19 mouse cellular contexts compared by ENCODE assay signal in the genomic region with DNA sequence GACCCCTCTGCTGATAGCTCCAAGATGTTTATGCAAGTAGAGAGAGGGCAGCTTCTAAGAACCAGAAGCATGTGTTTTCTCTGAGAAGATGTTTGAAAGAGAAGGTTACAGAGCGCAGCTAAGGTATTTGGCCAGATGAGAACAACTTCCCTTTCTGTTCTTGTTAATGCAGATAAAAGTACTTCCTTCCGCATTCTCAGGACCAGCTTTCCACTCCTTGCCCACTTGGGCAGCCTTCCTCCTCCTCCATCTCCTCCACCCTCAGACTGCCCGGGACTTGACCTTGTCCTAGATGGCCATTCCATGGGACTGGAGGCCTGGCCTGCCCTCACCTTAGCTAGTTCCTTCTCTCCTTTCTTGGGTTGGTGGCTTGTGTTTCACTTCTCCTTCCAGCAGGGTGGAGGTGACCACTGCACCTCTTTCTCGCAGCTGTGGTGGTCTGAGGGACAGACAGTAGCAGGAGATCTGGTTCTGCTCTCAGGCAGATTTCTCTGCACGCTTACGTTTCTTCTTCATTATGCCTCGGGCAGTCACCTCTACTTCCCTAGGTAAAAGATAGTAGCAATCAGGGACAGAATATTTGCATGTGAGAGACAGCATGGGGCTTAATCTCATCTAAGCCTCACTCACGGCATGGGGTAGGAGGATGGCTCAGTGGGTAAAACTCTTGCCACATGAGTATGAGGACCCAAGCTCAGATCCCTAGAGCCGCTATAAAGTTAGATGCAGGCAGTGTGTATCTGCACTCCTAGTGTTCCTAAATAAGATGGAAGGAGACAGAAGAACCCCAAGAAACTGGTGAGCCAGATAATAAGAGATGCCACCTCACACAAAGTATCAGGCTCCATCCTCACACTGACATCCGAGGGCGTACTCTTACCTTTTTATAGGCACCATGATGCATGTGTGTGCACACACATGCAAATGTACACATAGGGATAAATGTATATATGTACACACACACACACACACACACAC. TPM values are rescaled to one million over a fixed set of nuclear protein-coding genes. Genes with fewer than 3 reads are reported as not detected.
DNase-seq lines count a peak whose midpoint lies in the region; ATAC-seq and TF ChIP-seq lines count a peak whose summit lies in the region.
"Had no signal": no experiment of that assay in that cellular context is flagged by ENCODE, and none has a peak within 500 bp of the region (broad histone marks: within the 10 kb centered on the region; RNA-seq: fewer than 3 reads in every experiment).

No protein-coding gene starts in this region.

- peak; percentile 15; the same call in 1 of the 2 replicates for TF ChIP-seq EP300 in lung, postnatal 0 days (IDR thresholded peaks at IDR 0.05)

- H3K9ac ChIP-seq in lung, postnatal 0 days (replicated peaks; ENCODE audit: low read depth), result no peak overlapping the region
- H3K9ac ChIP-seq: liver, embryonic 13.5 days; neural tube, embryonic 15.5 days had no signal

- no peaks in the 10 kb centered on the region for H3K27me3 ChIP-seq in lung, postnatal 0 days (replicated peaks; ENCODE audit: insufficient read depth, low read length)
- H3K27me3 ChIP-seq in splenic B cell, adult 2 months (ENCODE audit: control insufficient read depth, insufficient read depth, low read length, poor library complexity, severe bottlenecking), result no peaks in the 10 kb centered on the region
- H3K27me3 ChIP-seq in forebrain, embryonic 10.5 days (ENCODE audit: poor library complexity, severe bottlenecking), result peaks cover 41% of the 10 kb centered on the region
- H3K27me3 ChIP-seq: liver, embryonic 13.5 days had no signal

- H3K4me1 ChIP-seq in lung, postnatal 0 days (ENCODE audit: insufficient read depth, low read depth, low read length), result no peaks in the 10 kb centered on the region
- peaks cover 40% of the 10 kb centered on the region for H3K4me1 ChIP-seq in forebrain, embryonic 10.5 days

- 77% methylated on average over 11 of the region's 11 CpGs for WGBS in lung, postnatal 0 days
- 75% methylated on average over 11 of the region's 11 CpGs for WGBS in forebrain, embryonic 10.5 days

- no peaks in the 10 kb centered on the region for H3K9me3 ChIP-seq in lung, postnatal 0 days (ENCODE audit: low read length)
- no peaks in the 10 kb centered on the region for H3K9me3 ChIP-seq in forebrain, embryonic 10.5 days
- H3K9me3 ChIP-seq: liver, embryonic 13.5 days; neural tube, embryonic 15.5 days had no signal

- ATAC-seq in lung, postnatal 0 days, result peak; percentile 46; the same call in 1 of the 2 replicates
- peak; percentile 77 for ATAC-seq in granulocyte monocyte progenitor cell, adult 5-6 weeks (replicated peaks; ENCODE audit: poor library complexity, severe bottlenecking)
- ATAC-seq in megakaryocyte-erythroid progenitor cell, adult 5-6 weeks (replicated peaks; ENCODE audit: low FRiP score, low TSS enrichment, poor library complexity, severe bottlenecking), result 0 out of 2 replicates have a peak, but pooled peaks have one; percentile 24
- ATAC-seq: forebrain, embryonic 14.5 days; hindbrain, embryonic 16.5 days had no signal

- H3K27ac ChIP-seq in lung, postnatal 0 days (ENCODE audit: low read length), result no peak overlapping the region
- H3K27ac ChIP-seq in forebrain, embryonic 10.5 days, result no peak overlapping the region
- H3K27ac ChIP-seq: liver, embryonic 13.5 days; neural tube, embryonic 15.5 days had no signal

- TF ChIP-seq CTCF in lung, postnatal 0 days (IDR thresholded peaks at IDR 0.05), result no peak

- H3K4me2 ChIP-seq in lung, postnatal 0 days (replicated peaks; ENCODE audit: low read depth, low read length), result no peak overlapping the region
- H3K4me2 ChIP-seq: liver, embryonic 13.5 days; neural tube, embryonic 15.5 days had no signal

- H3K36me3 ChIP-seq in lung, postnatal 0 days (ENCODE audit: insufficient read depth, low read length), result no peaks in the 10 kb centered on the region
- no peaks in the 10 kb centered on the region for H3K36me3 ChIP-seq in splenic B cell, adult 2 months (ENCODE audit: control insufficient read depth, insufficient read depth, low read length, poor library complexity, severe bottlenecking)
- no peaks in the 10 kb centered on the region for H3K36me3 ChIP-seq in forebrain, embryonic 10.5 days (replicated peaks)
- H3K36me3 ChIP-seq: liver, embryonic 13.5 days; neural tube, embryonic 15.5 days had no signal

- H3K4me3 ChIP-seq in lung, postnatal 0 days (ENCODE audit: low read depth, low read length), result no peak overlapping the region
- H3K4me3 ChIP-seq in forebrain, embryonic 10.5 days, result no peak overlapping the region
- H3K4me3 ChIP-seq: liver, embryonic 13.5 days; neural tube, embryonic 15.5 days had no signal

- DNase-seq in lung, postnatal 0 days (ENCODE audit: low spot score), result peak; percentile 47
- DNase-seq in lung, postnatal 10 days, result no peak
- peak; percentile 79 for DNase-seq in splenic B cell, adult 2 months (ENCODE audit: low read depth, low spot score)
- DNase-seq in forebrain, embryonic 10.5 days (ENCODE audit: extremely low spot score, low spot score), result no peak
- no peak for DNase-seq in layer of hippocampus, adult 18-20 months (ENCODE audit: low spot score in 2 of 2)
- no peak for DNase-seq in thymus, postnatal 14 days
- DNase-seq: adrenal gland, postnatal 10 days; cerebellum, adult 9-11 months; heart, postnatal 14 days; kidney, adult 11 months; kidney, postnatal 10 days; layer of hippocampus, postnatal 36 days; liver, embryonic 13.5 days; thymus, postnatal 36 days had no signal

RNA-seq across cellular contexts. Expression of gene Bhlhe40, which starts 35.7 kb away (rescaled TPM):
- 14.9 and 27.1 TPM in 2 replicates for polyA plus RNA-seq in lung, postnatal 0 days (2015; fragmentation: Nextera tagmentation; extraction: Ambion mirVana)
- total RNA-seq in granulocyte monocyte progenitor cell, adult 5-6 weeks (2014; fragmentation: Nextera tagmentation), result 1.7 and 2.1 TPM in 2 replicates
- total RNA-seq in granulocyte monocyte progenitor cell, adult 5-6 weeks (2017), result 3.5 and 5.9 TPM in 2 replicates
- 1.4 TPM in 1 of 2 replicates, not detected in the other for total RNA-seq in megakaryocyte-erythroid progenitor cell, adult 5-6 weeks (2014; fragmentation: Nextera tagmentation)
- total RNA-seq in megakaryocyte-erythroid progenitor cell, adult 5-6 weeks (2017), result 3.1 and 15.2 TPM in 2 replicates
- polyA plus RNA-seq in forebrain, embryonic 10.5 days (2016; fragmentation: Nextera tagmentation; extraction: Ambion mirVana), result 3.1 and 3.2 TPM in 2 replicates
- 100 to 1,000 TPM; 119 to 123 TPM for total RNA-seq in layer of hippocampus, adult 18-20 months (2021)

Comparison
In these comparisons a context has a peak if more than half of its experiments do, and no peak if none do; other contexts are left out.
1. DNase-seq: peak in lung, postnatal 0 days (single experiment) and splenic B cell, adult 2 months (single experiment); none in lung, postnatal 10 days (single experiment), forebrain, embryonic 10.5 days (single experiment), layer of hippocampus, adult 18-20 months (0 of 2) and thymus, postnatal 14 days (single experiment).
2. ATAC-seq: peak in every context shown above with its lines; median percentile 77 in granulocyte monocyte progenitor cell, adult 5-6 weeks; 46 in lung, postnatal 0 days; 24 in megakaryocyte-erythroid progenitor cell, adult 5-6 weeks.
3. RNA of gene Bhlhe40, which starts 35.7 kb away (total RNA-seq): 119 to 123 TPM in layer of hippocampus, adult 18-20 months; 1.4 to 15.2 TPM in megakaryocyte-erythroid progenitor cell, adult 5-6 weeks and 1.7 to 5.9 TPM in granulocyte monocyte progenitor cell, adult 5-6 weeks; every median in the first group is over 4 times any median in the second.